Mouse (Mus musculus) layer of hippocampus, postnatal 25 days (tissue): ENCODE results near the gene Mylpf. TPM values are rescaled to one million over a fixed set of nuclear protein-coding genes. Genes with fewer than 3 reads are reported as not detected.
A peak's percentile ranks its signal among the peaks of the same experiment; 100 is the strongest.
"Not testable (repeated sequence)": the region's sequence is repeated elsewhere in the genome, so short reads cannot be mapped to it uniquely, and the experiment has no call there.

Experiments
- DNase-seq, 2 experiments: peaks; one replicate each; pipeline ENCODE4 v3.0.0; 2022; ENCODE audit warnings: mixed read lengths in 2 of 2, low spot score in 1 of 2; ENCODE audit errors: extremely low spot score in 1 of 2
- total RNA-seq, 2 experiments: library from RNA; stranded (reverse); gene quantifications; 2 replicates each; pipeline ENCODE4 v1.2.3; 2021

The Mylpf gene
- 1 to 10 TPM in 1 of 2 experiments, under 1 TPM in 1; 0.96 to 2.9 TPM for total RNA-seq

- peak; percentile 82 to 84 for DNase-seq
Observed at GRCm38 (mm10) chr7:127208553-127209438, at the start of gene Mylpf. Mylpf (plus strand) TSS chr7:127208890.

DNA sequence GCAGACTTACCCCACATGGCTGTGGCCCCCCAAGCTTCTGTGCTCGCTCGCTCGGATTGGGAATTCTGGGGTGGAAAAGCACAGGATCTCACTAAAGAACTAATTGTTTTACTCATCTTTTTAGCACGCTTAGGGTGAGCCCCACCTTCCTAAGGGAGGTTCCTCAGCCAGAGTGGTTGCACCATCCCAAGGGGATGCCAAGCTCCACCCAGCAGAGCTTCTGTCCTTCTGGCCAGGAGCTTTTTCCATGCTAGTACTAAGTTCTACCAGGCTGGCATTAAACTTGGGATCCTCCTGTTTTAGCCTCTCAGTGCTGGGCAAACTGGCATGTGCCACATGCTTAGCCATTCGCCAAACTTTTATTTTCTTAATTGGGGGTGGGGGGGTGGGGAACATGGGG, 46.1 kb upstream of the Mylpf start:
- no peak for DNase-seq

GRCm38 (mm10) chr7:127164002-127164401, 44.7 kb upstream of the Mylpf start:
- no peak for DNase-seq

DNA sequence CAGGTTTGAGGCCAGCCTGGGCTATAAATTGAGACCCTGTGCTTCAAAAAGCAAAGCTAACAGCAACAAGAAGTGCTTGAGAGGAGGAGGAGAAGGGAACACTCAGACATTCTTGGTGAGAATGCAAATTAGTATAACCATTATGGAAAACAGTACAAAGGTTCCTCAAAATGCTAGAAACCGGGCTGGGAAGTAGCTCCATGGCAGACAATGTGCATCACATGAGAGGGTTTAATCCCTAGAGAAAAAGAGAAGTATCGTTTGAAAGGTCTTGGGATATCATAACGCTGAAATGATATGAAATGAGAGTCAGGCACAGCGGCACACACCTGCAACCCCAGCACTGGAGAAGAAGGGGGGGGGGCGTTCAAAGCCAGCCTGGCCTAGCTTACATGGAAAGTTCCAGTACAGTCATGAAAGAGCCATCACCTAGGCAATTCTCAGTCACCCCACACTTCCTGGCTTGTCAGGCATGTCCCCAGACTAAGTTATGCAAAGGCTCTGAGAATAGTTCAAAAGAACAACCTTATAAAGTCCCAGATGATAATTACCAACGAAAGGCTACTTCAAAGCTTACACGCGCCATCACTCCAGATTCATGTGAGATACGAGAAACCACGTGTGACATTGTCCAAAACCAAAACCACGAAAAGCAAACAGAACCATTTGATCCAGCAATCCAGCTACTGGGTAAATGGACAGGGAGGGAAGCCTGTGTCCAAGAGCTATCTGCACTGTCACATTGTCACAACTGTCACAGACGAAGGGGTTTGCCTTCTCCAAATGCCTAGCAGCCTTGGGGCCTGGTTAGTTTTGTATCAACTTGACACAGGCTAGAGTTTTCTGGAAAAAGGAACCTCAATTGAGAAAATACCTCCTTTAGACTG, 42.8 kb upstream of the Mylpf start:
- no peak for DNase-seq

- DNase-seq: no peak
Observed at GRCm38 (mm10) chr7:127166501-127166900, 42.2 kb upstream of the Mylpf start.

GRCm38 (mm10) chr7:127176937-127177336, 31.8 kb upstream of the Mylpf start:
- DNase-seq: no peak

DNA sequence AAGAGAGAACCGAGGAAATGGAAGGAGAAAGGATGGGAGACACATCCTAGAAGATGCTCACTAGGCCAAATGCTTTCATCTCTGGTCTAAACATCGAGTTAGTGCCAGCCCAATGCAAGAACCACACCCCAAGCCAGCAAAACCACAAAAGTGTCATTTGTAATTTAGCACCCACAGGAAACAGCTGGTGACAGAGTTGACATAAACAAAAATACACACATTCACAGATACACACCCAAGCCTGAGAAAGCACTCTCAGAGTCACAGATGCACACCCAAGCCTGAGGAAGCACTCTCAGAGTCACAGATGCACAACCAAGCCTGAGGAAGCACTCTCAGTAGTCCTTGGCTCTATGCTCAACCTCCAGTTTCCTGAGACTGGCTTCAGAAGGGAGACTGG, 27.9 kb upstream of the Mylpf start:
- no peak for DNase-seq

- DNase-seq: not testable (repeated sequence)
Observed at GRCm38 (mm10) chr7:127181724-127182123, 27.0 kb upstream of the Mylpf start.

GRCm38 (mm10) chr7:127183345-127183744, 25.3 kb upstream of the Mylpf start:
- no peak for DNase-seq

- DNase-seq: no peak
Observed at GRCm38 (mm10) chr7:127183828-127184227, 24.9 kb upstream of the Mylpf start.

DNA sequence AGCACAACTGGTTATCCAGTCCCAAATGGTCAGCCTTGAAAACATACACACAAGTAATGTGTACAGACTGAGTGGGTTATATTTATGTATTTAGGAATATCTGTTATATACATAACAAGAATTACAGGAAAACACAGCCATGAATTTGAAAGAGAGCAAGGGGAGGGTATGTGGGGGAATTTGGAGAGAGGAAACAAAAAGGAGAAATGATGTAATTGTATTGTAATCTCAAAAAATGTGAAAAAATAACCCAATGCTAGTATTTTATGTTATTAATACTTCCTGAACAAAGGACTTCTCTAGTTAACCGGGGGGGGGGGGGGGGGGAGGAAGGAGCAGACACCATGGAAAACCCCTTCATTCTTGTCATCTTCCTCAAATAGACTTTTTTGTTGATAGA, 24.0 kb upstream of the Mylpf start:
- DNase-seq: no peak

DNA sequence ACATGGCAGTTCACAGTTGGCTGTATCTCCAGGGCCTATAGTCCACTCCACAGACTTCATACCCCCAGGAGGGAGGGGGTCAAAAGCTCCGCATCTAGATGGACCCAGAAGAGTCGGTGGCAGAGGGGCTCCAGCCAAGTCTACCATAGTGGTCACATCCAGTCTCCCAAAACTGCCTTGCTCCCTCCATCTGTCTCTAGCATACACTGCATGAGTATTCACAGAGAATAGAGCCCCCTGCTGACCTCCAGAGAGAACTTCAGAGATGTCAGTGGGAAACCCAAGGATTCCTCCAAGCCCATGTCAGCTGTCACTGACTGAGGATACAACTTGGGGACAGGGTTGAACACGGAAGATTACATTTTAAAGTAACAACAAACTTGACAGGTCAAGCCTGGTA, 23.1 kb upstream of the Mylpf start:
- DNase-seq: no peak

GRCm38 (mm10) chr7:127187351-127187750, 21.3 kb upstream of the Mylpf start:
- DNase-seq: no peak

DNA sequence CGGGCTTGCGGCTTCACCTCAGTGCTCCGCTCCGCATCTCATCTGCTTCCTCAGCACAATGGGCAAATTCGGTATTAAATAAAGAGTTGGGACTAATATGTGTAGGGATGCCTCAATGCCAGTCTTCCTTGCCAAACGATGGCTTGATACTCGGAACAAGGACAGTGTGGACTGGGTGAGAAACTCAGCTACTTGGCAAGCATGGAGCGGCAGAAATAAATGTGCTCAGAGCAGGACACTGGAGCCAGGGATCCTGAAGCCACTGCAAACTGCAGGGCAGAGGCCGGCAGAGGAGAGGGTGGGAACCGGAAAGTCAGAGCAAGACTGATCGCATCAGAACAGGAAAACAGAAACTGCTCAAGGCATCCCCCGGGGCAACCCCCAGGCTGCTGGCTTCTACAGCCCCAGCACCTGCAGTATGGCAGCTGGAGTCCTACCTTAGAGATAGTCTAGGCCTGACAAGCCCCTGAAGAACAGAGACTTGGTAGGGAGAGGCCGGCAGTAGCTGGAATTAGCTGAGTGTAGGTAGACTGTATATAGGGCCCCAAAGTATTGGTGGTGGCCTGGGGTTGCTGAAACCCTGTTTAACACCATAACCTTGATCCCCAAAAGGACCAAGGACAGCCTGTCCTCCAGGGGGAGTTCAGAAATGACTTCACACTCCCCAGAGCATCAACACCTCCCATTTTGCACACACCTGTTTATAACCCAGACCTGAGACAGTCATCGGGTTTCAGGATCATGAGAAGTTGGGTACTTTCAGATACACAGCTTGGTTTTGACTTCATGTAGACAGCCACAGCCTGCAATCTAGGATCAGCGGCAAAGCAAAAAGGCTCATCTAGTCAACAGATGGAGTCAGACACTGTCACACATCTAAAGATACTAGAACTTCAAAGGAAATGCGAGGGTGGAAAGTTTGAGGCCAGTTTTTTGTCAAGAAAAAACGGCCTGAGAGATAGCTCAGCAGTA, 20.1 kb upstream of the Mylpf start:
- DNase-seq: no peak

- no peak for DNase-seq
Observed at GRCm38 (mm10) chr7:127190672-127191071, 18.0 kb upstream of the Mylpf start.

DNA sequence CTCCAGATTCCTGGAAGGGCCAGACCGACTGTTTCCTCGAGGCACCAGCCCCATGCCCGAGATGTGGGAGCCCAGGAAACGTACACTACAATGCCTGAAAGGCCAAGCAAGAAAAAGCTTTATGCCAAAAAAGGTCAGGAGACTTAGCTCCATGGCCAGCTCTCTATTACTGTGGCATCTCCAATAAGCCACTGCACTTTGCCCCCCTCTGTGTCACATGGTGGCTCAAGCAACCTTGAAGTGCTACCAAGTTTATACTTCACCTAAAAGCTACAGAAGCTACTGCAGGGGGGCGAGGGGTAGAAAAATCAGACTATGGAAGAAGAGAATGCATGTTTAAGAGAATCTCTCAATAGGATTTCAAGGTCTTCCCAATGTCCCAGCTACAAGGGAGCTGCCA, 15.7 kb upstream of the Mylpf start:
- DNase-seq: no peak

- no peak for DNase-seq
Observed at GRCm38 (mm10) chr7:127194011-127194632, 14.6 kb upstream of the Mylpf start.

- DNase-seq: no peak
Observed at GRCm38 (mm10) chr7:127194633-127195029, 14.1 kb upstream of the Mylpf start.

GRCm38 (mm10) chr7:127195544-127196295, 13.0 kb upstream of the Mylpf start, which contains the start of gene Cd2bp2:
Cd2bp2 (minus strand) TSS chr7:127196050.
- peak; percentile 82 to 89 for DNase-seq
